Mouse (Mus musculus) heart, embryonic 14.5 days (tissue): ENCODE data around the gene Tnfaip3. TPM values are rescaled to one million over a fixed set of nuclear protein-coding genes. Genes with fewer than 3 reads are reported as not detected.

Experiments
- ATAC-seq: fragments of 200-750 bp; cut with Nextera tagmentation; 2 replicates; pipeline ENCODE4 v1.8.0; 2017; ENCODE audit warnings: low read depth, moderate TSS enrichment; ENCODE audit not compliant: insufficient number of reproducible peaks, insufficient read depth, low FRiP score
- H3K27ac ChIP-seq, 2 experiments: fragments of 200-500 bp in 1 of 2; fragments of 300-500 bp in 1 of 2; sonication (generic) in 1 of 2; replicated peaks in 1 of 2; 2 replicates each; pipeline ENCODE4 v1.5.1; 2012 to 2014; ENCODE audit warnings: low read depth in 2 of 2, low read length in 2 of 2, control low read depth in 1 of 2, mild to moderate bottlenecking in 1 of 2, mixed read lengths in 1 of 2; ENCODE audit not compliant: control insufficient read depth in 1 of 2, insufficient read depth in 1 of 2
- H3K27me3 ChIP-seq: fragments of 300-500 bp; sonication (generic); 2 replicates; pipeline ENCODE4 v1.6.1; 2014; ENCODE audit warnings: mild to moderate bottlenecking, low read length, control low read depth; ENCODE audit not compliant: control insufficient read depth, insufficient read depth
- H3K36me3 ChIP-seq: fragments of 300-500 bp; sonication (generic); 2 replicates; pipeline ENCODE4 v1.6.1; 2014; ENCODE audit warnings: mild to moderate bottlenecking, control low read depth, low read length, mixed read lengths; ENCODE audit not compliant: control insufficient read depth, insufficient read depth
- H3K4me1 ChIP-seq, 2 experiments: fragments of 200-500 bp in 1 of 2; fragments of 300-500 bp in 1 of 2; sonication (generic) in 1 of 2; 2 replicates each; pipeline ENCODE4 v1.6.1; 2012 to 2014; ENCODE audit warnings: low read length in 2 of 2, control low read depth in 1 of 2, mixed read lengths in 1 of 2; ENCODE audit not compliant: control insufficient read depth in 2 of 2, insufficient read depth in 2 of 2
- H3K4me2 ChIP-seq: fragments of 300-500 bp; sonication (generic); 2 replicates; pipeline ENCODE4 v1.6.1; 2014; ENCODE audit warnings: mild to moderate bottlenecking, low read length
- H3K4me3 ChIP-seq, 2 experiments: fragments of 200-500 bp in 1 of 2; fragments of 300-500 bp in 1 of 2; sonication (generic) in 1 of 2; 2 replicates each; pipeline ENCODE4 v1.5.1; 2012 to 2014; ENCODE audit warnings: low read length in 2 of 2, mild to moderate bottlenecking in 2 of 2, control low read depth in 1 of 2, low read depth in 1 of 2, moderate library complexity in 1 of 2; ENCODE audit not compliant: control insufficient read depth in 1 of 2, insufficient read depth in 1 of 2
- H3K9ac ChIP-seq: fragments of 300-500 bp; sonication (generic); 2 replicates; pipeline ENCODE4 v1.6.1; 2014; ENCODE audit warnings: mild to moderate bottlenecking, low read length
- H3K9me3 ChIP-seq: fragments of 300-500 bp; sonication (generic); 2 replicates; pipeline ENCODE4 v1.6.1; 2016; ENCODE audit warnings: low read length, control low read depth; ENCODE audit not compliant: control insufficient read depth
- WGBS: fragments of 180-500 bp; shearing (Covaris S2); extraction: QIAGEN DNeasy Blood & Tissue Kit; methylation state at CpG from one replicate; pipeline ENCODE4 v1.1.7; 2014; 5-methylcytosine and 5-hydroxymethylcytosine counted together
- polyA plus RNA-seq: library from polyadenylated mRNA; unstranded; fragments of >200 nt; fragmentation: Nextera tagmentation; extraction: Ambion mirVana; gene quantifications from 2 replicates; pipeline ENCODE4 v1.2.1, GENCODE M21; 2014

Gene Tnfaip3
- polyA plus RNA-seq, 1 experiment from 2014 or later: 2.6 TPM

DNA sequence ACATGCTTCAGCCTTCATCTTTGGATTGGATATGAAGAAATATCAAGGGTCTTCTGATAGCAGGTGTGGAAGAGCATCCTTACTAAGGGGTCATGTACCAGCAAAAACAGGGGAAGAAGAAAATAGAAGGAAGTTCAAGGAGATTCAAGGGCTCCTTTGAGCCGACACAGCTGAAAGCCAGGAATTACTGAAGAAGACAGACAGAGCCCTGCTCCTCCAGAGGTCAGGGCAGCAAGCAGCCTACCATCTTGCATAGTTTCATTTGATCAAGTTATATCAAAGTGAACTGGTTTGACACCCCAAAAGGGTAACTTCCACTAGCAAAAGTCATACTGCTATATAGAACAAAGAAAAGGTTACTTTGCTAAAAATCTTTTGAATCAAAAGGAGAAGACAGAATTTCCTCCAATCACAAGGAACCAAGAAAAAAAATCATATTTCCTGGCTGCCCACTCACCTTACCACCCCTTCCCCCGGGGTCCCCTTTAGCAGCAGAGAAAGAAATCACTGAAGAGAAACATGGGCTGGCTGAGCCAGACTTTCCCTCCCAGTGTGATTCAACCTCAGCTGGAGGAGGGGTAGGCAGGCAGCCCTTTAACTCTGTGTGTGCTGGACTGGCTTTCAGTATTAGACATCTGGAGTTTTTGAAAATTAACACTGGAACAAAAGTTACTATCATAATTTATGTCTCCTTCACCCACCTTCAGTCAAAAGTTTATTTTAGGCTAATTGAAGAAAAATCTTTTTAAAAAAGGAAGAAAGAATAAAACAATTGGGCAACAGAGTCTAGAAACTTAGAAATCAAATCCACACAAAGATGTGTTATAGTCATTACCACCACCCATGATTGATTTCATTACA lies 28.2 kb downstream of the Tnfaip3 start:
- H3K27me3 ChIP-seq: no peaks in the 10 kb centered on the region
- no peaks in the 10 kb centered on the region for H3K36me3 ChIP-seq
- no peak for ATAC-seq
- H3K4me1 ChIP-seq: no peaks in the 10 kb centered on the region
- H3K27ac ChIP-seq: no peak overlapping the region
- no peak overlapping the region for H3K9ac ChIP-seq
- no peak overlapping the region for H3K4me3 ChIP-seq
- no peaks in the 10 kb centered on the region for H3K9me3 ChIP-seq
- 24% methylated on average over 2 of the region's 2 CpGs for WGBS
- H3K4me2 ChIP-seq: no peak overlapping the region

DNA sequence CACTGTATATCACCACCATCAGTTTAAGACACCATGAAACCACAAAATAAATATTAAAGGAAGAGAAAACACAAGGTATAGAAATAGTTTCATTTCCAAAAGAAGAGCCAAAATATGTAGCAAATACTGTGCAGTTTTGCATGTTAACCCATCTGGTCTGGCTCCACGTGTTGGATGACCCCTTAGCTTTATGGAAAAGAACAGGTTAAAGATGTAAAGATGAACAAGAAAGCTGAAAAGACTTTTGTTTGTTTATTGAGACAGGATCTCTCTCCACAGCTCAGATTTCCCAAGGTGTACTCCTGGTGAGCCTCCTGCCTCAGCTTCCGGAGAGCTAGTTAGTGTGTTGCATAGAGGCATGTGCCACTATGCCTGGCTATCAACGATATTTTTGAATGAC lies 29.9 kb downstream of the Tnfaip3 start:
- H3K9ac ChIP-seq: no peak overlapping the region
- H3K27ac ChIP-seq: no peak overlapping the region
- H3K36me3 ChIP-seq: no peaks in the 10 kb centered on the region
- no peaks in the 10 kb centered on the region for H3K9me3 ChIP-seq
- no peaks in the 10 kb centered on the region for H3K27me3 ChIP-seq
- ATAC-seq: no peak
- no peaks in the 10 kb centered on the region for H3K4me1 ChIP-seq
- no peak overlapping the region for H3K4me3 ChIP-seq
- WGBS: 83% methylated on average over 3 of the region's 3 CpGs
- no peak overlapping the region for H3K4me2 ChIP-seq

- Histone ChIP-seq H3K9me3 (no peaks in the 10 kb centered on the region), H3K36me3 (no peaks in the 10 kb centered on the region), H3K27ac (no peak overlapping the region), H3K27me3 (no peaks in the 10 kb centered on the region), H3K4me2 (no peak overlapping the region), H3K9ac (no peak overlapping the region), H3K4me3 (no peak overlapping the region), H3K4me1 (no peaks in the 10 kb centered on the region)
- ATAC-seq: no peak
- WGBS: 66% methylated on average over 6 of the region's 6 CpGs
Observed at GRCm38 (mm10) chr10:18983514-18983913, 31.9 kb downstream of the Tnfaip3 start.

DNA sequence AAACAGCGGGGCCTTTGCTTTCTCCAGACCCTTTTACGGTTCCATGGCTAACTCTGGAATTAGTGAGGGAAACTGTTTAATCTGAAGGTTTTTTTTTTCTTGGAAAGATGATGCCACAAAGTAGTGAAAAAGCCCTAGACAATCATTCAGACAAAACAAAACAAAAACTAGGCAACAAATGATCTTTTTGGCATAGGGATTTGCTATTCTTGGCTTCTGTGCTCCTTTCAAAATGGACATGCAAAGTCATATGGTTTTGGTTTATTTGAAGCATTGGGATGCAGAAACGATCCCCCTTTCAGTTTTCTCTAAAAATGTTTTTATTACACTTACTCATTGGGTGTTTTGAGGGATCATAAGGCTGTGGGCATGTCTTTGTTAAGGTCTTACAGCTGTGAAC lies 41.0 kb downstream of the Tnfaip3 start:
- Histone ChIP-seq H3K27ac (no peak overlapping the region), H3K4me2 (no peak overlapping the region), H3K27me3 (no peaks in the 10 kb centered on the region), H3K4me3 (no peak overlapping the region), H3K9me3 (no peaks in the 10 kb centered on the region), H3K4me1 (no peaks in the 10 kb centered on the region), H3K9ac (no peak overlapping the region), H3K36me3 (no peaks in the 10 kb centered on the region)
- WGBS: 73% methylated on average over 3 of the region's 3 CpGs
- ATAC-seq: no peak

DNA sequence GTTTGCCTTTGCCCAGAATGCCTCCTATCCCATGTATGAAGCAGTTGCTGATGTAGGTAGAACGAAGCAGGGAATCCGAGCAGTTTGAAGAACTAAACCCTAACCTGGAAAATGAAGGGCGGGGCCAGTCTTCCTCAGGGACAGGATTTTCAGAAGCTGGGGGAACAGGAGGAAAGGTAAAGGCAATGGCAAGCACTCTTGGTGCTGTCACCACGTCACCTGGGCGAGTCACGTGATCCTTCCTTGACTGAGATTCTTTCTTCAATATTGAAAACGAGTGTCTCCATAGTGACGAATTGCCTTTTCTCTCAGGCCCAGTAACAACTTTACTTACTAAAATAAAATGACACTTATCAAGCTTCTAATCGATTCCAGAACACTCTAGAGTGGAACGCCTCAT lies 48.6 kb downstream of the Tnfaip3 start:
- 87% methylated on average over 10 of the region's 10 CpGs for WGBS
- Histone ChIP-seq H3K9ac (no peak overlapping the region), H3K9me3 (no peaks in the 10 kb centered on the region), H3K4me1 (no peaks in the 10 kb centered on the region), H3K4me2 (no peak overlapping the region), H3K4me3 (no peak overlapping the region), H3K27ac (no peak overlapping the region), H3K36me3 (no peaks in the 10 kb centered on the region), H3K27me3 (no peaks in the 10 kb centered on the region)
- ATAC-seq: no peak

DNA sequence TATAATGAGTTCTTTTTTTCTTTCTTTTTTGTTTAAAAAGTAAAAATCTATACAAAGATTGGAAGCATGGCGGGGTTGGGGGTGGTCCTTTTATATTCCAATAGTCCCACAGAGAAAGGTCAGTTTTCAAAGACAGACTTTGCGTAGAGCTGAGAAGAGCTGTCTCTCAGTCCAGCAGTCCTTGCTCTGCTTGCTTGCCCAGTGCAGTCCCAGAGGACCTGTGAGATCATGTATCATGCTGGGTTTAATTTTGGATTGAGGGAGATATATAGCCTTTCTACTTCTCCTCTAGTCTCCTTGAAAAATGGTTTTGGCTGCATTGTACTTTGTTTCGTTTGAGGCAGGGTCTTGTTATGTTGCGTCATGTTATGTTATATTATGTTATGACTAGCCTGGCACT lies 49.9 kb downstream of the Tnfaip3 start:
- WGBS: 86% methylated on average over 4 of the region's 4 CpGs
- no peak for ATAC-seq
- no peaks in the 10 kb centered on the region for H3K27me3 ChIP-seq

DNA sequence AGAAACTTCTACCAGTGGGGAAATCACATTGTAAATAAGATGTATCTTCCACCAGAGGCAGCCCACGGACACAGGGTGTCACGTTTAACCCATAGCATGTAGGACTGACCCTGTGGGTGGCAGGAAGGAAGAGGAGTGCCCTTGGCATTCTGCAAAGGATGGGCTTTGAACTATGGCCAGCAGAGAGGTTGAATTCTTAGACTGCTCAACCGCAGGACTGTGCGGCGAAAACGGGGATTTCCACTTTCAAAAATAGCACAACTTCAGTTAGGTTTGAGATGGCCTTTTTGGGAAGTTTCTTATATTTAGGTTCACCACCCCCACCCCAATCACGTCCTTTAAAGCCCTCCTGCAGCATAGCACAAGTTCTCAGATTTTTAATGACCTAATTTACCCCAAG lies 50.6 kb downstream of the Tnfaip3 start:
- 49% methylated on average over 7 of the region's 7 CpGs for WGBS
- no peaks in the 10 kb centered on the region; a peak in 1 of 4 replicates for H3K4me1 ChIP-seq
- no peak overlapping the region for H3K27ac ChIP-seq
- H3K9ac ChIP-seq: no peak overlapping the region
- H3K4me2 ChIP-seq: no peak overlapping the region
- no peak for ATAC-seq
- no peaks in the 10 kb centered on the region for H3K9me3 ChIP-seq
- no peak overlapping the region for H3K4me3 ChIP-seq
- H3K27me3 ChIP-seq: no peaks in the 10 kb centered on the region
- H3K36me3 ChIP-seq: no peaks in the 10 kb centered on the region

More for the DNA sequence above, 49.9 kb downstream of the Tnfaip3 start:
- no peak overlapping the region for H3K4me3 ChIP-seq
- H3K4me1 ChIP-seq: no peaks in the 10 kb centered on the region
- no peak overlapping the region for H3K27ac ChIP-seq
- H3K9me3 ChIP-seq: no peaks in the 10 kb centered on the region
- H3K4me2 ChIP-seq: no peak overlapping the region
- H3K9ac ChIP-seq: no peak overlapping the region
- no peaks in the 10 kb centered on the region for H3K36me3 ChIP-seq
